30 mouse cellular contexts compared by ENCODE assay signal in genomic region chr4:135689797-135690196, GRCm38 (mm10). TPM values are rescaled to one million over a fixed set of nuclear protein-coding genes. Genes with fewer than 3 reads are reported as not detected.
"Had no signal": no experiment of that assay in that cellular context is flagged by ENCODE, and none has a peak within 500 bp of the region (broad histone marks: within the 10 kb centered on the region; RNA-seq: fewer than 3 reads in every experiment).

No protein-coding gene starts in this region.

- DNase-seq: heart, postnatal 10 days; heart, postnatal 14 days; heart, postnatal 36 days; heart, postnatal 4 days; kidney, postnatal 10 days; kidney, postnatal 4 days; layer of hippocampus, adult 9-11 months; layer of hippocampus, postnatal 36 days had no signal

- H3K4me1 ChIP-seq: heart, embryonic 12.5 days had no signal

- H3K4me3 ChIP-seq: heart, embryonic 10.5 days; heart, embryonic 12.5 days; heart, embryonic 13.5 days; heart, embryonic 15.5 days; hindbrain, embryonic 10.5 days; hindbrain, embryonic 12.5 days; hindbrain, embryonic 13.5 days; hindbrain, embryonic 15.5 days; intestine, embryonic 15.5 days; kidney, embryonic 15.5 days; layer of hippocampus, adult 2 months had no signal

- H3K27me3 ChIP-seq: intestine, embryonic 15.5 days had no signal

- H3K36me3 ChIP-seq: heart, embryonic 10.5 days; heart, embryonic 12.5 days; heart, embryonic 13.5 days; heart, embryonic 15.5 days; hindbrain, embryonic 10.5 days; hindbrain, embryonic 12.5 days; hindbrain, embryonic 13.5 days; hindbrain, embryonic 15.5 days; intestine, embryonic 15.5 days; kidney, embryonic 15.5 days had no signal

- H3K27ac ChIP-seq: heart, embryonic 10.5 days; heart, embryonic 13.5 days; heart, embryonic 15.5 days; hindbrain, embryonic 10.5 days; hindbrain, embryonic 12.5 days; hindbrain, embryonic 13.5 days; hindbrain, embryonic 14.5 days; hindbrain, embryonic 15.5 days; hindbrain, postnatal 0 days; intestine, embryonic 15.5 days; kidney, embryonic 15.5 days; kidney, postnatal 0 days; layer of hippocampus, adult 2 months had no signal

RNA-seq across cellular contexts. Expression of gene Ifnlr1, which starts 3.7 kb away (rescaled TPM):
- polyA plus RNA-seq: inflammation-experienced regulatory T-cells, adult 6 months had no signal

RNA-seq across cellular contexts. Expression of gene Il22ra1, which starts 38.2 kb away (rescaled TPM):
- polyA plus RNA-seq: heart, embryonic 11.5 days; heart, embryonic 12.5 days; heart, embryonic 13.5 days; heart, embryonic 14.5 days; heart, embryonic 16.5 days; heart, postnatal 0 days; hindbrain, embryonic 10.5 days; hindbrain, embryonic 11.5 days; hindbrain, embryonic 12.5 days; hindbrain, embryonic 13.5 days; hindbrain, embryonic 14.5 days; hindbrain, embryonic 15.5 days; hindbrain, embryonic 16.5 days; hindbrain, postnatal 0 days; inflammation-experienced regulatory T-cells, adult 6 months; kidney, embryonic 14.5 days had no signal
